Mouse (Mus musculus): ENCODE measurements around the gene Zfp655.
"Not testable (repeated sequence)": the region's sequence is repeated elsewhere in the genome, so short reads cannot be mapped to it uniquely, and the experiment has no call there.

Gene Zfp655

GRCm38 (mm10) chr5:145222840-145223239 is 8.7 kb upstream of the Zfp655 start:
- DNase-seq (ENCODE audit: low spot score in 2 of 2) = no peak

GRCm38 (mm10) chr5:145223395-145223794 is 8.1 kb upstream of the Zfp655 start:
- no peak for DNase-seq (ENCODE audit: low spot score in 2 of 2)

GRCm38 (mm10) chr5:145226453-145226852 is 5.1 kb upstream of the Zfp655 start:
- DNase-seq (ENCODE audit: low spot score in 2 of 2) = no peak

GRCm38 (mm10) chr5:145229283-145229682 is 2.2 kb upstream of the Zfp655 start:
- not testable (repeated sequence) for DNase-seq (ENCODE audit: low spot score in 2 of 2)

GRCm38 (mm10) chr5:145230641-145231040 is 874 bp upstream of the Zfp655 start:
- no peak for DNase-seq (ENCODE audit: low spot score in 2 of 2)

- DNase-seq (ENCODE audit: low spot score in 2 of 2) = no peak
Measured at GRCm38 (mm10) chr5:145231893-145232411, 437 bp downstream of the Zfp655 start.

GRCm38 (mm10) chr5:145234636-145235035 is 3.1 kb downstream of the Zfp655 start:
- DNase-seq (ENCODE audit: low spot score in 2 of 2) = no peak

- DNase-seq (ENCODE audit: low spot score in 2 of 2) = no peak
Measured at GRCm38 (mm10) chr5:145249520-145249919, 18.0 kb downstream of the Zfp655 start.

- DNase-seq (ENCODE audit: low spot score in 2 of 2) = not testable (repeated sequence)
Measured at GRCm38 (mm10) chr5:145273568-145273967, 42.1 kb downstream of the Zfp655 start.

- DNase-seq (ENCODE audit: low spot score in 2 of 2) = no peak
Measured at GRCm38 (mm10) chr5:145279948-145280347, 48.4 kb downstream of the Zfp655 start.

- DNase-seq (ENCODE audit: low spot score in 2 of 2) = peak; percentile 80 to 86
Measured at GRCm38 (mm10) chr5:145280371-145281143, 49.0 kb downstream of the Zfp655 start, which contains the start of gene Zscan25. Gene Zscan25 (plus strand): TSS chr5:145280500.

- DNase-seq (ENCODE audit: low spot score in 2 of 2) = no peak
Measured at GRCm38 (mm10) chr5:145288382-145288781, 56.9 kb downstream of the Zfp655 start.

GRCm38 (mm10) chr5:145290697-145291096 is 59.2 kb downstream of the Zfp655 start:
- DNase-seq (ENCODE audit: low spot score in 2 of 2) = no peak

GRCm38 (mm10) chr5:145292398-145292797 is 60.9 kb downstream of the Zfp655 start:
- DNase-seq (ENCODE audit: low spot score in 2 of 2) = no peak

Measured in frontal cortex, postnatal 14 days (tissue).